Mouse (Mus musculus) intestine, embryonic 16.5 days (tissue): ENCODE measurements at regions not wholly inside any gene's neighbourhood (a gene's known extent, or its start where the extent isn't known, plus 50 kb on each side); places are given as distances from the start of the nearest gene placed in this dataset.

Experiments
- ATAC-seq: fragments of 200-750 bp; cut with Nextera tagmentation; 2 replicates; pipeline ENCODE4 v1.8.0; 2017; ENCODE audit warnings: moderate TSS enrichment, moderate library complexity
- H3K27ac ChIP-seq: fragments of 300-500 bp; sonication (generic); 2 replicates; pipeline ENCODE4 v1.5.1; 2014; ENCODE audit warnings: mild to moderate bottlenecking, low read length
- H3K27me3 ChIP-seq: fragments of 300-500 bp; sonication (generic); replicated peaks from 2 replicates; pipeline ENCODE4 v1.6.1; 2014; ENCODE audit warnings: low read length, control low read depth, mixed read lengths; ENCODE audit not compliant: control insufficient read depth, insufficient read depth
- H3K36me3 ChIP-seq: fragments of 300-500 bp; sonication (generic); 2 replicates; pipeline ENCODE4 v1.6.1; 2014; ENCODE audit warnings: low read length, control low read depth; ENCODE audit not compliant: control insufficient read depth, insufficient read depth
- H3K4me1 ChIP-seq: fragments of 300-500 bp; sonication (generic); 2 replicates; pipeline ENCODE4 v1.6.1; 2014; ENCODE audit warnings: low read length, control low read depth, mixed read lengths; ENCODE audit not compliant: control insufficient read depth, insufficient read depth
- H3K4me2 ChIP-seq: fragments of 300-500 bp; sonication (generic); 2 replicates; pipeline ENCODE4 v1.6.1; 2014; ENCODE audit warnings: low read depth, low read length, control low read depth
- H3K4me3 ChIP-seq: fragments of 300-500 bp; sonication (generic); 2 replicates; pipeline ENCODE4 v1.5.1; 2014; ENCODE audit warnings: mild to moderate bottlenecking, low read length
- H3K9ac ChIP-seq: fragments of 300-500 bp; sonication (generic); 2 replicates; pipeline ENCODE4 v1.6.1; 2014; ENCODE audit warnings: low read depth, low read length
- H3K9me3 ChIP-seq: fragments of 300-500 bp; sonication (generic); 2 replicates; pipeline ENCODE4 v1.6.1; 2016; ENCODE audit warnings: low read length, control low read depth; ENCODE audit not compliant: control insufficient read depth
- WGBS: fragments of 180-500 bp; shearing (Covaris S2); extraction: QIAGEN DNeasy Blood & Tissue Kit; methylation state at CpG from one replicate; pipeline ENCODE4 v1.1.7; 2014; 5-methylcytosine and 5-hydroxymethylcytosine counted together

GRCm38 (mm10) chr3:64997552-64997951 is 111.6 kb upstream of the Kcnab1 start:
- Histone ChIP-seq H3K36me3 (no peaks in the 10 kb centered on the region), H3K4me1 (no peaks in the 10 kb centered on the region), H3K9ac (no peak overlapping the region), H3K4me2 (no peak overlapping the region), H3K9me3 (no peaks in the 10 kb centered on the region), H3K27me3 (no peaks in the 10 kb centered on the region), H3K27ac (no peak overlapping the region), H3K4me3 (no peak overlapping the region)
- ATAC-seq, result no peak

GRCm38 (mm10) chr3:65001131-65001530 is 108.1 kb upstream of the Kcnab1 start:
- no peaks in the 10 kb centered on the region for H3K9me3 ChIP-seq
- no peak overlapping the region for H3K9ac ChIP-seq
- no peak for ATAC-seq
- no peaks in the 10 kb centered on the region for H3K36me3 ChIP-seq
- H3K4me3 ChIP-seq, result no peak overlapping the region
- no peak overlapping the region for H3K4me2 ChIP-seq
- no peak overlapping the region for H3K27ac ChIP-seq
- 57% methylated on average over 4 of the region's 4 CpGs for WGBS
- H3K4me1 ChIP-seq, result no peaks in the 10 kb centered on the region
- H3K27me3 ChIP-seq, result no peaks in the 10 kb centered on the region

- Histone ChIP-seq H3K4me1 (no peaks in the 10 kb centered on the region), H3K4me2 (no peak overlapping the region), H3K4me3 (no peak overlapping the region), H3K9ac (no peak overlapping the region), H3K9me3 (no peaks in the 10 kb centered on the region), H3K27ac (no peak overlapping the region), H3K27me3 (no peaks in the 10 kb centered on the region), H3K36me3 (no peaks in the 10 kb centered on the region)
- no peak for ATAC-seq
Measured at GRCm38 (mm10) chr3:65002578-65002977, 106.6 kb upstream of the Kcnab1 start.

GRCm38 (mm10) chr3:65006127-65006526 is 103.1 kb upstream of the Kcnab1 start:
- Histone ChIP-seq H3K4me3 (no peak overlapping the region), H3K4me1 (no peaks in the 10 kb centered on the region), H3K4me2 (no peak overlapping the region), H3K27me3 (no peaks in the 10 kb centered on the region), H3K9ac (no peak overlapping the region), H3K9me3 (no peaks in the 10 kb centered on the region), H3K27ac (no peak overlapping the region), H3K36me3 (no peaks in the 10 kb centered on the region)
- no peak for ATAC-seq
- WGBS, result 80% methylated on average over 1 of the region's 1 CpGs

DNA sequence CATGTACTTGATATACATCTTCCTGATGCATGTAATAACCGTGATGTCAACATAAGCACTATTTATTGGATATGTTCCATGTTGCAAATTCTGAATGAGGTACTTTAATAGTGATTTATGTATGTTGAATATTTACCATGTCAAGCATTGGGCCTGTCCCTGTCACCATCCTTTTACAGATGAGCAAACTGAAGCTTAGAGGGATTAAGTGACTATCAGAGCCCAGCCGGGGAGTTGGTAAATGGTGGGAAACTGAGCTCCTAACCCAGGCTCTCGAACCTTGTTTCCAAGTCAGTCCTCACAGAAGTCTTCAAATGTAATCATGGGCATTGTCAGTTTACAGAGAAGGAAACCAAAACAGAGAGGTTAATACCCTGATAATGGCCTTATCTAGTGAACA is 102.6 kb upstream of the Kcnab1 start:
- Histone ChIP-seq H3K4me2 (no peak overlapping the region), H3K27me3 (no peaks in the 10 kb centered on the region), H3K4me1 (no peaks in the 10 kb centered on the region), H3K36me3 (no peaks in the 10 kb centered on the region), H3K27ac (no peak overlapping the region), H3K9me3 (no peaks in the 10 kb centered on the region), H3K4me3 (no peak overlapping the region), H3K9ac (no peak overlapping the region)
- 59% methylated on average over 3 of the region's 3 CpGs for WGBS
- no peak for ATAC-seq

- H3K27me3 ChIP-seq, result no peaks in the 10 kb centered on the region
- no peaks in the 10 kb centered on the region for H3K4me1 ChIP-seq
- no peak for ATAC-seq
- H3K27ac ChIP-seq, result no peak overlapping the region
- no peaks in the 10 kb centered on the region for H3K9me3 ChIP-seq
- no peak overlapping the region for H3K4me3 ChIP-seq
- WGBS, result 64% methylated on average over 2 of the region's 2 CpGs
- H3K36me3 ChIP-seq, result no peaks in the 10 kb centered on the region
- H3K4me2 ChIP-seq, result no peak overlapping the region
- H3K9ac ChIP-seq, result no peak overlapping the region
Measured at GRCm38 (mm10) chr3:65023876-65024275, 85.3 kb upstream of the Kcnab1 start.

DNA sequence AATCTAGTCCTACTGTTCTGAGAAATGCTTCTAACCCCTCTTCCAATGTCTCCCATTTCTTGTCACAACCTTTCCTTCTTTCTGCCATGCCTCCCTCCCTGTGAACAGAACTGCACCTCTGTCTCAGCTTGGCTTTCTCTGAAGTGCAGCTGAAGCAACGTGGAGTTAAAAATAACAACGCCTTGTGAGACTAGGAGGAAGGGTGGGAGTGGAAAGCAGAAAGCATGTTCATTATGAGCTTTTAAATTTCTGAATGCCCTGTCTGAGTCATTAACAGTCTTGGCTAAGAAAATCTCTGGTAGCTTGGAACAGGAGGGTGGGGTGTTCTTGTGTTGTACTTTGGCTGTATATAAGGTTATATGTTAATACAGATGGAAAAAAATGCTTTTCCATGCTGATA is 71.6 kb upstream of the Kcnab1 start:
- no peak for ATAC-seq
- H3K4me1 ChIP-seq, result no peaks in the 10 kb centered on the region
- H3K4me2 ChIP-seq, result no peak overlapping the region
- no peaks in the 10 kb centered on the region for H3K36me3 ChIP-seq
- H3K9ac ChIP-seq, result no peak overlapping the region
- H3K27me3 ChIP-seq, result no peaks in the 10 kb centered on the region
- no peak overlapping the region for H3K27ac ChIP-seq
- WGBS, result 81% methylated on average over 2 of the region's 2 CpGs
- H3K4me3 ChIP-seq, result no peak overlapping the region
- H3K9me3 ChIP-seq, result no peaks in the 10 kb centered on the region

- no peak overlapping the region for H3K4me2 ChIP-seq
Measured at GRCm38 (mm10) chr3:65047879-65048278, 61.3 kb upstream of the Kcnab1 start.

DNA sequence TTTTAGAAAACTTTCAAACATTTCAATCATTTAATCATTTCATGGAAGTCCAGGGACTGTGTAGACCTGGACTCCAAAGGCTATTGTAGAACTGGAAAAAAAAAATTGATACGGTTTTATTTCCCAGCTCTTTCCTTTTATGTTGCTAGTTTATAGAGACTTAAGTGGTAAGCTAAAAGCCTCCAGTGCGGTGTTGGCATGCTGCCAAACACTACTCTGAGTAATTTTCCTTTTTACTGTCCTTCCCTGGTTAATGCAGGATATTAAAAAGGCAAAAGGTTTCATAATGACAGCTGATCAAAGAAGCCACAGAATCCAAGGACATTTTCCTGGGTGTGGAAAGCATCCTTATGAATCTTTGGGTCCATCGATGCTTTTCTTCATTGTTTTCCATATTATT is 53.8 kb upstream of the Kcnab1 start:
- no peak overlapping the region for H3K4me2 ChIP-seq
- no peaks in the 10 kb centered on the region for H3K36me3 ChIP-seq
- no peak for ATAC-seq
- no peak overlapping the region for H3K4me3 ChIP-seq
- H3K27ac ChIP-seq, result no peak overlapping the region
- 40% methylated on average over 3 of the region's 3 CpGs for WGBS
- no peaks in the 10 kb centered on the region for H3K9me3 ChIP-seq
- H3K27me3 ChIP-seq, result no peaks in the 10 kb centered on the region
- no peak overlapping the region for H3K9ac ChIP-seq
- no peaks in the 10 kb centered on the region for H3K4me1 ChIP-seq

More at GRCm38 (mm10) chr3:65047879-65048278, 61.3 kb upstream of the Kcnab1 start:
- H3K4me1 ChIP-seq, result no peaks in the 10 kb centered on the region
- H3K27me3 ChIP-seq, result no peaks in the 10 kb centered on the region
- no peak overlapping the region for H3K9ac ChIP-seq
- WGBS, result 92% methylated on average over 3 of the region's 3 CpGs
- no peaks in the 10 kb centered on the region for H3K36me3 ChIP-seq
- H3K9me3 ChIP-seq, result no peaks in the 10 kb centered on the region
- H3K27ac ChIP-seq, result no peak overlapping the region
- no peak overlapping the region for H3K4me3 ChIP-seq
- no peak for ATAC-seq
